Mouse (Mus musculus): Measurements from ENCODE around the gene Hmcn1. TPM values are rescaled to one million over a fixed set of nuclear protein-coding genes. Genes with fewer than 3 reads are reported as not detected.
A peak's percentile ranks its signal among the peaks of the same experiment; 100 is the strongest.

Hmcn1 gene
- total RNA-seq, 2 experiments from 2014 or later, result 3.5 to 5.4 TPM

- intact Hi-C loops (cut with DNase I), result no loop called here
- DNase-seq (ENCODE audit: low spot score in 2 of 2), result no peak
These were observed 408.8 kb downstream of the Hmcn1 start for GRCm38 (mm10) chr1:150584477-150584876.

- intact Hi-C loops (cut with DNase I), result no loop called here
- DNase-seq (ENCODE audit: low spot score in 2 of 2), result peak; percentile 20 to 31
These were observed 409.5 kb downstream of the Hmcn1 start for GRCm38 (mm10) chr1:150583734-150584133.

GRCm38 (mm10) chr1:150580561-150580960 lies 412.7 kb downstream of the Hmcn1 start:
- DNase-seq (ENCODE audit: low spot score in 2 of 2), result no peak
- intact Hi-C loops (cut with DNase I), result no loop called here

DNA sequence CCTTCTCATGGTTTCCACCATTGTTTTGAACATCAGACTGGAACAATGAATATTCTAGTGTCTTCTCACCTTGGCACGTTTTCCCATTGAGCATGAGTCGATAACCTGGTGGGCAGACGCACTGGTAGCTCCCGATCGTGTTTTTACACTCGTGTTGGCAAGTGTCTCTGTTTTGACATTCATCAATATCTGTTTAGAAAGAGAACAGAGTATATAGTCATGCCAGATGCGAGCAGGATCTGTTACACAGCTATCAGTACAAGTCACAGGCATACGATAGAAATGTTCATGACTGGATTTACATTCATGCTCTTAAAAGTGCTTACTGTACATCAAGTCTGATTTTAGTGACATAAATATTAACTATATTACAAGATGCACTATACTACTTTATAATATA lies 419.8 kb downstream of the Hmcn1 start:
- DNase-seq (ENCODE audit: low spot score in 2 of 2), result no peak
- intact Hi-C loops (cut with DNase I), result no loop called here

GRCm38 (mm10) chr1:150570562-150571156 lies 422.6 kb downstream of the Hmcn1 start:
- intact Hi-C loops (cut with DNase I), result no loop called here

DNA sequence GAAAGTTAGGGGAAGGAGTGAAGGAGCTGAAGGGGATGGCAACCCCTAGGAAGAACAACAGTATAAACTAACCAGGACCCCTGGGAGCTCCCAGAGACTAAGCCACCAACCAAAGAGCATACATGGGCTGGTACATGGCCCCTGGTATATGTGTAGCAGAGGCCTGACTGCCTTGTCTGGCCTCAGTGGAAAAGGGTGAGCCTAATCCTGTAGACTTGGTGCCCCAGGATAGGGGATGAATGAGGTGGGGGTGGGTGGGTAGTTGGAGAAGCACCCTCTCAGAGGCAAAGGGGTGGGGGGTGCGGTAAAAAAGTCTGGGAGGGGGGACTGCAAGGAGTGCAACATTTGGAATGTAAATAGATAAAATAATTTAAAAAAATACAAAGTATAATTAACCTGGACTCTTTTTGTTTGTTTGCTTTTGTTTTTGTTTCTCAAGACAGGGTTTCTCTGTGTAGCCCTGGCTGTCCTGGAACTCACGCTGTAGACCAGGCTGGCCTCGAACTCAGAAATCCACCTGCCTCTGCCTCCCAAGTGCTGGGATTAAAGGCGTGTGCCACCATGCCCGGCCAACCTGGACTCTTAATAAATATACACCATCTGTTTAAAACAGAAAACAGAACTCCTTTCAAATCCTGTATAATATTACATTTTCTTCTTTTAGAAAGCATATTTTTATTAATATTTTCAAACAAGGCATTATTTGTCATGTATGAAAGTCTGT lies 423.3 kb downstream of the Hmcn1 start:
- intact Hi-C loops (cut with DNase I), result no loop called here
- DNase-seq (ENCODE audit: low spot score in 2 of 2), result no peak

More at GRCm38 (mm10) chr1:150570562-150571156, 422.6 kb downstream of the Hmcn1 start:
- DNase-seq (ENCODE audit: low spot score in 2 of 2), result no peak

DNA sequence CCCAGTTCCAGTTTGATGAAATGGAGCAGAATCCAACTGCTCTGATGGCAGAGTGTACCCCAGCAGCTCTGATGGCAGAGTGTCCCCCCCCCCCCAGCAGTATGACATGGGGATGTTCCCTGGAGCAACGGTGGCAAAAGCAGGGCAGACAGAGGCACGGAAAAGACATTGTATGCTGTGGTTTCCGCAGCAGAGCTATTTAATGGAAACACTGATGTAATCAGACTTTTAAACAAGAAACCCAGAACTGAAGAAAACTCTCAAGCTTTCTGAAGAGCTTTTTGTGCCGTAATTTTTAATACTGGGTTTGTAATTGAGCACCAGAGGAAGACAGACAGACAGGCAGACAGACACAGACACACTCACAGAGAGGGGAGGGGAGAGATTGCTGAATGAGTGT lies 426.9 kb downstream of the Hmcn1 start:
- intact Hi-C loops (cut with DNase I), result no loop called here
- DNase-seq (ENCODE audit: low spot score in 2 of 2), result no peak

DNA sequence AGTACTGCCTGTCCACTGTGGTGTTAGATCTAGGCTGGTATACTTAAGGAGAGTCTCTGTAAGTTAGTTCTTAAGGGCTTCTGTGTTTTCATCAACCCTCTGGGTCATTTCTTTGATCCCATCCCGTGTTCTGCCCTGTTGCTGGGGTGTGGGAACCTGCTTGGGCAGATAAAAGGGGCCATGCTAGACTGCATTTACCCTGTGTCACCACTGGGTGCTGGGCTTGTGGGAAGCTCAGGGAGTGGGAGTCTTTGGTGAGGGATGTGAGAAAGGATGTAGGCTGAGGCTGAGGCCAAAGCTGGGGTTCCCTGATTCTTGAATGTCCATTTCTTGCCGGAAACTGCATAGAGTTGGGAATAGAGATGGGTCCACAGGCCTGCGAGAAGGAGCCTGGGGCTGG lies 436.6 kb downstream of the Hmcn1 start:
- DNase-seq (ENCODE audit: low spot score in 2 of 2), result no peak
- intact Hi-C loops (cut with DNase I), result no loop called here

DNA sequence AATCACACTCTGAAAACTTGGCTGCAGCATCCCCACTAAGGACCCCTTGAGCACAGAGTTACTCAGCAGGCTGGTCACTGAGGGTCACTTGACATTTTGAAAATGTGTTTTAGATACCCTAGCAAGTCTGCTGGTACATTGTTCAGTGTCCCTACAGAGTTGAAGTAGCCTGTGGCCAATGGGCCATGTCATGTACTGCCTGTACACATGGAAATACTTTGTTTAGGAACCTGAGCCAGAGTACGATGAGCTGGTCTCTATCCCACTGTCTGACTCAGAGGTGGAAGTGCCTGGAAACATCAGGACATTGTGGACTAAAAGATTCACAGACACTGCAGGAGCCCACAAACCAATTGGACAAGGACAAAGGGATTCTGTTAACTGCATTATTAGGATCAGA lies 441.8 kb downstream of the Hmcn1 start:
- no peak for DNase-seq (ENCODE audit: low spot score in 2 of 2)
- intact Hi-C loops (cut with DNase I), result no loop called here

DNA sequence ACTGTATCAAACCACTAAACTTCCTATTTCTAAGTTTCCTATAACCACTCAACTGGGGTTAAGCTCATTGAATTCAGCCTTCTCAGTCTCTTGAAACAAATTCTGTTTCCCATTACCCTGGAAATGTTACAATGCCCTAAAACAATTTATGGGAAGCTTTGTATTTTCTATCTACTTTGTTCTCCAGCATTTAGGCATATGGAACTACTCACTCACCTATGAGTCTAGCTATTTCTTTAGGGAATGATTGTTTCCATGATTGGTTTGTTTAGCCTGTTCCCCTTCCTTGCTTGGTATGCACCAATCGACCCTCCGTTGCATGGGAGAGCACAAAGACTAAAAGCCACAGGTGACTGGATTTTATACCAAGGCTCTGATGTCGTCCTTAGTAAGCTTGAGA lies 446.8 kb downstream of the Hmcn1 start:
- intact Hi-C loops (cut with DNase I), result no loop called here
- no peak for DNase-seq (ENCODE audit: low spot score in 2 of 2)

- DNase-seq (ENCODE audit: low spot score in 2 of 2), result peak; percentile 21 to 40
- intact Hi-C loops (cut with DNase I), result loop anchor here (2.0 kb wide), 2 partner anchors 381 to 469 kb away; no protein-coding TSS in a partner anchor
These were observed 453.0 kb downstream of the Hmcn1 start for GRCm38 (mm10) chr1:150540267-150540666.

GRCm38 (mm10) chr1:150537410-150538128 lies 455.7 kb downstream of the Hmcn1 start:
- intact Hi-C loops (cut with DNase I), result no loop called here
- no peak for DNase-seq (ENCODE audit: low spot score in 2 of 2)

DNA sequence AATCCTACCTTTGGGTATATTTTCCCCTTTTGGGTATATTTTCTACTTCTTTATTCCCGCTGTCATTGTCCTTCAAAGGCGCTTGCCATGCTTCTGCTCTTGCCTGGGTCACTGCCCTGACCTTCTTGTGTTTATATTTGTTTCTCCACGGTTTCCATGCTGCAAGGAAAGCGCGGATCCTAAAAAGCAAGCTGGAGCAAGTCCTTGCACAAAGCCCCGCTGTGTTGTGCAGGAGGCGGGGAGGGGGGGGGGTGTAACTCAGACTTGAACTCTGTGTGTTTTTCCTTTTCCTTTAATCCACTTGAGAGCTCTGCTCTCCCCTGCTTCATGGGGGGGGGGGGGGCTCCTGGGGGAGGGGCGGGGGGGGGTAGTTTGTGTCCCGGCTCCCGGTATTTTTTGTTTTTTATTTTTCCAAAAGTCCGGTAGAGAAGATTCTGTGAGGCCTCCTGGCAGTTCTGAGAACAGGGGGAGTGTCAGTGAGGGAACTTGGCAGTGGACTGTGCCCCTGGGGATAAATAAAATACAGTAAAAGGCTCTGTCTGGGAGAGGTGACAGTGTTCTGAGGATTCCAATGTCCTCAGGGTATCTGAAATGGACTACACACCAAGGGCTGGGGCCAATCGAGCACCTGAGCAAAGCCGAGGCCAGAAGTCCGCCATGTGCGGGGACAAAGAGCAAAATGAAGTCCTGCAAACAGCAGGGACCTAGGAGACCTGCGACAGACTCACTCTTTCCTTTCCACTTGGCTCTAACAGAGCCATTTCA lies 457.3 kb downstream of the Hmcn1 start:
- intact Hi-C loops (cut with DNase I), result no loop called here
- no peak for DNase-seq (ENCODE audit: low spot score in 2 of 2)

- intact Hi-C loops (cut with DNase I), result no loop called here
These were observed 458.6 kb downstream of the Hmcn1 start for GRCm38 (mm10) chr1:150534587-150534986.

DNA sequence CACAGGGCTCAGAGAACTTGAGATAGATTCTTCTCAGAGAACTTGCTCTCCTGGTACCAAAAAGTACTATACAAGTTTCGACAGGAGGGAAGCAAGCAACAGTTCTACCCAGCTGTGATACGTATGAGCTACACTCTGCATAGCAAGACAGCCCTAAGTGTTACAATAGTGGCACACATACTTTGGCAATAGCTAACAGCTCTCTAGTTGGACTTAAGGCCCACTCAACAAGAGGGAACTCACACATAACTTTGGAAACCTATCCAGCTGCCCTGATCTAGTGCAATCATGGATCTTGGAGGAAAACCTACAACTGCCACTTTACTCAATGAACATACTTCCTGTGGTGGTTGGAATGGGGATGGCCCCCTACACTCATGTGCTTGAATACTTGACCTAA lies 480.2 kb downstream of the Hmcn1 start:
- intact Hi-C loops (cut with DNase I), result no loop called here
- DNase-seq (ENCODE audit: low spot score in 2 of 2), result no peak

More at GRCm38 (mm10) chr1:150534587-150534986, 458.6 kb downstream of the Hmcn1 start:
- DNase-seq (ENCODE audit: low spot score in 2 of 2), result no peak

Other genes starting within 250 kb of the Hmcn1 start
- not detected for gene Gm47985, start 189.1 kb upstream of the Hmcn1 start, total RNA-seq (2021)
- gene Gm8947, start 198.9 kb upstream of the Hmcn1 start, total RNA-seq (2021), result not detected
- gene Gm47995, start 205.0 kb upstream of the Hmcn1 start, total RNA-seq (2021), result not detected
- not detected for gene 3110040M04Rik, start 210.7 kb upstream of the Hmcn1 start, total RNA-seq (2021)
- not detected for gene Gm47996, start 216.7 kb upstream of the Hmcn1 start, total RNA-seq (2021)

Data from left cerebral cortex, postnatal 14 days (tissue).